ENCODE assay signal across 14 mouse cellular contexts in genomic region chr8:21093106-21093505, GRCm38 (mm10). TPM values are rescaled to one million over a fixed set of nuclear protein-coding genes. Genes with fewer than 3 reads are reported as not detected.
A peak's percentile ranks its signal among the peaks of the same experiment; 100 is the strongest.
DNase-seq lines count a peak whose midpoint lies in the region; ATAC-seq and TF ChIP-seq lines count a peak whose summit lies in the region.
"Had no signal": no experiment of that assay in that cellular context is flagged by ENCODE, and none has a peak within 500 bp of the region (broad histone marks: within the 10 kb centered on the region; RNA-seq: fewer than 3 reads in every experiment).

No protein-coding gene starts in this region.

- peak; percentile 13; the same call in 1 of the 2 replicates for TF ChIP-seq CTCF in heart, postnatal 0 days (IDR thresholded peaks at IDR 0.05; ENCODE audit: low read depth)

- no peak overlapping the region for H3K4me3 ChIP-seq in heart, postnatal 0 days (ENCODE audit: low read depth, low read length)
- H3K4me3 ChIP-seq in heart, embryonic 10.5 days = no peak overlapping the region
- H3K4me3 ChIP-seq in limb, embryonic 14.5 days (replicated peaks; ENCODE audit: low read length) = no peak overlapping the region
- no peak overlapping the region for H3K4me3 ChIP-seq in hindbrain, embryonic 10.5 days
- H3K4me3 ChIP-seq: embryonic facial prominence, embryonic 15.5 days had no signal

- H3K27ac ChIP-seq in heart, postnatal 0 days (ENCODE audit: low read depth) = no peak overlapping the region
- H3K27ac ChIP-seq in heart, embryonic 10.5 days = no peak overlapping the region
- no peak overlapping the region for H3K27ac ChIP-seq in limb, embryonic 14.5 days (replicated peaks; ENCODE audit: low read depth, low read length)
- no peak overlapping the region for H3K27ac ChIP-seq in hindbrain, embryonic 10.5 days
- H3K27ac ChIP-seq: embryonic facial prominence, embryonic 15.5 days had no signal

- no peaks in the 10 kb centered on the region for H3K4me1 ChIP-seq in heart, postnatal 0 days (ENCODE audit: control insufficient read depth, insufficient read depth)
- H3K4me1 ChIP-seq in heart, embryonic 10.5 days = no peaks in the 10 kb centered on the region
- H3K4me1 ChIP-seq in limb, embryonic 14.5 days (ENCODE audit: control insufficient read depth, insufficient read depth, low read length) = no peaks in the 10 kb centered on the region
- no peaks in the 10 kb centered on the region for H3K4me1 ChIP-seq in hindbrain, embryonic 10.5 days (replicated peaks)
- H3K4me1 ChIP-seq: embryonic facial prominence, embryonic 15.5 days had no signal

- TF ChIP-seq EP300 in heart, postnatal 0 days (IDR thresholded peaks at IDR 0.05; ENCODE audit: low read depth) = no peak

- H3K36me3 ChIP-seq in heart, postnatal 0 days (replicated peaks; ENCODE audit: control insufficient read depth, insufficient read depth, low read length) = no peaks in the 10 kb centered on the region
- no peaks in the 10 kb centered on the region for H3K36me3 ChIP-seq in heart, embryonic 10.5 days
- H3K36me3 ChIP-seq in limb, embryonic 14.5 days (ENCODE audit: control insufficient read depth, insufficient read depth, low read length) = no peaks in the 10 kb centered on the region
- no peaks in the 10 kb centered on the region for H3K36me3 ChIP-seq in hindbrain, embryonic 10.5 days
- H3K36me3 ChIP-seq: embryonic facial prominence, embryonic 15.5 days had no signal

- DNase-seq in heart, postnatal 0 days (ENCODE audit: low spot score) = no peak
- DNase-seq in heart, embryonic 10.5 days (ENCODE audit: low spot score) = no peak
- peak; percentile 3 for DNase-seq in lung, postnatal 36 days
- no peak for DNase-seq in lung, postnatal 4 days
- DNase-seq in adrenal gland, adult 18-20 months (ENCODE audit: low spot score in 2 of 2) = peak; percentile 7 to 38
- DNase-seq in limb, embryonic 14.5 days (ENCODE audit: low spot score) = peak; percentile 3
- DNase-seq in hindbrain, embryonic 10.5 days (ENCODE audit: low spot score) = no peak
- no peak for DNase-seq in T-cell, adult 2 months (ENCODE audit: low spot score)

- no peak overlapping the region for H3K4me2 ChIP-seq in heart, postnatal 0 days (ENCODE audit: low read depth, low read length)
- no peak overlapping the region for H3K4me2 ChIP-seq in limb, embryonic 14.5 days (replicated peaks; ENCODE audit: low read depth, low read length, severe bottlenecking)
- H3K4me2 ChIP-seq: embryonic facial prominence, embryonic 15.5 days; midbrain, embryonic 11.5 days had no signal

- H3K9ac ChIP-seq in heart, postnatal 0 days (replicated peaks; ENCODE audit: low read depth, low read length) = no peak overlapping the region
- no peak overlapping the region for H3K9ac ChIP-seq in limb, embryonic 14.5 days (ENCODE audit: low read depth, low read length, severe bottlenecking)
- H3K9ac ChIP-seq: embryonic facial prominence, embryonic 15.5 days had no signal

- no peaks in the 10 kb centered on the region for H3K27me3 ChIP-seq in heart, postnatal 0 days (ENCODE audit: control insufficient read depth, insufficient read depth, low read length)
- H3K27me3 ChIP-seq in heart, embryonic 10.5 days (ENCODE audit: insufficient read depth, poor library complexity, severe bottlenecking) = no peaks in the 10 kb centered on the region
- no peaks in the 10 kb centered on the region for H3K27me3 ChIP-seq in limb, embryonic 14.5 days (ENCODE audit: control insufficient read depth, insufficient read depth, low read length)
- H3K27me3 ChIP-seq in hindbrain, embryonic 10.5 days (ENCODE audit: insufficient read depth, poor library complexity, severe bottlenecking) = no peaks in the 10 kb centered on the region
- H3K27me3 ChIP-seq: embryonic facial prominence, embryonic 15.5 days had no signal

- WGBS in heart, postnatal 0 days = 26% methylated on average over 4 of the region's 4 CpGs
- 33% methylated on average over 4 of the region's 4 CpGs for WGBS in heart, embryonic 10.5 days
- WGBS in limb, embryonic 14.5 days = 51% methylated on average over 4 of the region's 4 CpGs
- WGBS in hindbrain, embryonic 10.5 days = 50% methylated on average over 4 of the region's 4 CpGs

- TF ChIP-seq POLR2A in limb, embryonic 14.5 days (IDR thresholded peaks at IDR 0.05; ENCODE audit: borderline replicate concordance, extremely low read depth, insufficient read depth, insufficient read length) = no peak

- no peaks in the 10 kb centered on the region for H3K9me3 ChIP-seq in heart, postnatal 0 days (replicated peaks; ENCODE audit: control insufficient read depth, low read length)
- no peaks in the 10 kb centered on the region for H3K9me3 ChIP-seq in heart, embryonic 10.5 days
- no peaks in the 10 kb centered on the region for H3K9me3 ChIP-seq in limb, embryonic 14.5 days (ENCODE audit: control insufficient read depth, low read length)
- peaks cover 22% of the 10 kb centered on the region for H3K9me3 ChIP-seq in hindbrain, embryonic 10.5 days
- H3K9me3 ChIP-seq: embryonic facial prominence, embryonic 15.5 days had no signal

- ATAC-seq in heart, postnatal 0 days (ENCODE audit: insufficient read depth, low read depth) = no peak
- ATAC-seq in limb, embryonic 14.5 days (ENCODE audit: low FRiP score, low read depth) = no peak
- ATAC-seq: hindbrain, embryonic 16.5 days had no signal

RNA-seq across cellular contexts. Expression of gene Gm14851, which starts 2.7 kb away (rescaled TPM):
- not detected in 2 replicates for total RNA-seq in heart, postnatal 0 days (2014; rRNA removed; ENCODE audit: low replicate concordance)
- polyA plus RNA-seq in heart, postnatal 0 days (2015; fragmentation: Nextera tagmentation; extraction: Ambion mirVana) = not detected in 2 replicates
- polyA plus RNA-seq in heart, embryonic 10.5 days (2016; fragmentation: Nextera tagmentation; extraction: Ambion mirVana) = not detected in 2 replicates
- total RNA-seq in adrenal gland, adult 18-20 months (2021) = not detected
- polyA plus RNA-seq in limb, embryonic 14.5 days (2012; rRNA removed) = not detected in 2 replicates
- polyA plus RNA-seq in limb, embryonic 14.5 days (2014; fragmentation: Nextera tagmentation; extraction: Ambion mirVana) = not detected in 2 replicates
- not detected in 2 replicates for polyA plus RNA-seq in hindbrain, embryonic 10.5 days (2016; fragmentation: Nextera tagmentation; extraction: Ambion mirVana)
- total RNA-seq: gastrocnemius, adult 8-10 months; left cerebral cortex, postnatal 36 days had no signal
- polyA plus RNA-seq: embryonic facial prominence, embryonic 15.5 days; hindbrain, embryonic 16.5 days; midbrain, embryonic 11.5 days; stomach, embryonic 14.5 days had no signal

RNA-seq across cellular contexts. Expression of gene Defa25, which starts 8.9 kb away (rescaled TPM):
- total RNA-seq in heart, postnatal 0 days (2014; rRNA removed; ENCODE audit: low replicate concordance) = not detected in 2 replicates
- not detected in 2 replicates for polyA plus RNA-seq in heart, postnatal 0 days (2015; fragmentation: Nextera tagmentation; extraction: Ambion mirVana)
- polyA plus RNA-seq in heart, embryonic 10.5 days (2016; fragmentation: Nextera tagmentation; extraction: Ambion mirVana) = not detected in 2 replicates
- not detected for total RNA-seq in adrenal gland, adult 18-20 months (2021)
- not detected in 2 replicates for polyA plus RNA-seq in limb, embryonic 14.5 days (2012; rRNA removed)
- polyA plus RNA-seq in limb, embryonic 14.5 days (2014; fragmentation: Nextera tagmentation; extraction: Ambion mirVana) = not detected in 2 replicates
- polyA plus RNA-seq in hindbrain, embryonic 10.5 days (2016; fragmentation: Nextera tagmentation; extraction: Ambion mirVana) = not detected in 2 replicates
- total RNA-seq: gastrocnemius, adult 8-10 months; left cerebral cortex, postnatal 36 days had no signal
- polyA plus RNA-seq: embryonic facial prominence, embryonic 15.5 days; hindbrain, embryonic 16.5 days; midbrain, embryonic 11.5 days; stomach, embryonic 14.5 days had no signal

RNA-seq across cellular contexts. Expression of gene Defa35, which starts 28.3 kb away (rescaled TPM):
- not detected in 2 replicates for total RNA-seq in heart, postnatal 0 days (2014; rRNA removed; ENCODE audit: low replicate concordance)
- not detected in 2 replicates for polyA plus RNA-seq in heart, postnatal 0 days (2015; fragmentation: Nextera tagmentation; extraction: Ambion mirVana)
- not detected in 2 replicates for polyA plus RNA-seq in heart, embryonic 10.5 days (2016; fragmentation: Nextera tagmentation; extraction: Ambion mirVana)
- not detected for total RNA-seq in adrenal gland, adult 18-20 months (2021)
- polyA plus RNA-seq in limb, embryonic 14.5 days (2012; rRNA removed) = not detected in 2 replicates
- not detected in 2 replicates for polyA plus RNA-seq in limb, embryonic 14.5 days (2014; fragmentation: Nextera tagmentation; extraction: Ambion mirVana)
- polyA plus RNA-seq in hindbrain, embryonic 10.5 days (2016; fragmentation: Nextera tagmentation; extraction: Ambion mirVana) = not detected in 2 replicates
- total RNA-seq: gastrocnemius, adult 8-10 months; left cerebral cortex, postnatal 36 days had no signal
- polyA plus RNA-seq: embryonic facial prominence, embryonic 15.5 days; hindbrain, embryonic 16.5 days; midbrain, embryonic 11.5 days; stomach, embryonic 14.5 days had no signal

RNA-seq across cellular contexts. Expression of gene Defa23, which starts 38.3 kb away (rescaled TPM):
- total RNA-seq in heart, postnatal 0 days (2014; rRNA removed; ENCODE audit: low replicate concordance) = not detected in 2 replicates
- not detected in 2 replicates for polyA plus RNA-seq in heart, postnatal 0 days (2015; fragmentation: Nextera tagmentation; extraction: Ambion mirVana)
- not detected in 2 replicates for polyA plus RNA-seq in heart, embryonic 10.5 days (2016; fragmentation: Nextera tagmentation; extraction: Ambion mirVana)
- total RNA-seq in adrenal gland, adult 18-20 months (2021) = not detected
- polyA plus RNA-seq in limb, embryonic 14.5 days (2012; rRNA removed) = not detected in 2 replicates
- not detected in 2 replicates for polyA plus RNA-seq in limb, embryonic 14.5 days (2014; fragmentation: Nextera tagmentation; extraction: Ambion mirVana)
- not detected in 2 replicates for polyA plus RNA-seq in hindbrain, embryonic 10.5 days (2016; fragmentation: Nextera tagmentation; extraction: Ambion mirVana)
- total RNA-seq: gastrocnemius, adult 8-10 months; left cerebral cortex, postnatal 36 days had no signal
- polyA plus RNA-seq: embryonic facial prominence, embryonic 15.5 days; hindbrain, embryonic 16.5 days; midbrain, embryonic 11.5 days; stomach, embryonic 14.5 days had no signal

RNA-seq across cellular contexts. Expression of gene Defa30, which starts 41.3 kb away (rescaled TPM):
- total RNA-seq in heart, postnatal 0 days (2014; rRNA removed; ENCODE audit: low replicate concordance) = not detected in 2 replicates
- polyA plus RNA-seq in heart, postnatal 0 days (2015; fragmentation: Nextera tagmentation; extraction: Ambion mirVana) = not detected in 2 replicates
- not detected in 2 replicates for polyA plus RNA-seq in heart, embryonic 10.5 days (2016; fragmentation: Nextera tagmentation; extraction: Ambion mirVana)
- total RNA-seq in adrenal gland, adult 18-20 months (2021) = not detected
- polyA plus RNA-seq in limb, embryonic 14.5 days (2012; rRNA removed) = not detected in 2 replicates
- not detected in 2 replicates for polyA plus RNA-seq in limb, embryonic 14.5 days (2014; fragmentation: Nextera tagmentation; extraction: Ambion mirVana)
- polyA plus RNA-seq in hindbrain, embryonic 10.5 days (2016; fragmentation: Nextera tagmentation; extraction: Ambion mirVana) = not detected in 2 replicates
- total RNA-seq: gastrocnemius, adult 8-10 months; left cerebral cortex, postnatal 36 days had no signal
- polyA plus RNA-seq: embryonic facial prominence, embryonic 15.5 days; hindbrain, embryonic 16.5 days; midbrain, embryonic 11.5 days; stomach, embryonic 14.5 days had no signal

Comparison
In these comparisons a context has a peak if more than half of its experiments do, and no peak if none do; other contexts are left out.
1. DNase-seq: peak in lung, postnatal 36 days (single experiment), adrenal gland, adult 18-20 months (2 of 2) and limb, embryonic 14.5 days (single experiment); none in heart, postnatal 0 days (single experiment), heart, embryonic 10.5 days (single experiment), lung, postnatal 4 days (0 of 2), hindbrain, embryonic 10.5 days (single experiment) and T-cell, adult 2 months (single experiment).